Mouse (Mus musculus) lung, postnatal 25 days (tissue): ENCODE data around the gene Pde4a.
A peak's percentile ranks its signal among the peaks of the same experiment; 100 is the strongest.
"Not testable (repeated sequence)": the region's sequence is repeated elsewhere in the genome, so short reads cannot be mapped to it uniquely, and the experiment has no call there.

ENCODE experiments used
- DNase-seq: peaks from one replicate; pipeline ENCODE4 v3.0.0; 2022; ENCODE audit warnings: low spot score

The Pde4a gene

DNA sequence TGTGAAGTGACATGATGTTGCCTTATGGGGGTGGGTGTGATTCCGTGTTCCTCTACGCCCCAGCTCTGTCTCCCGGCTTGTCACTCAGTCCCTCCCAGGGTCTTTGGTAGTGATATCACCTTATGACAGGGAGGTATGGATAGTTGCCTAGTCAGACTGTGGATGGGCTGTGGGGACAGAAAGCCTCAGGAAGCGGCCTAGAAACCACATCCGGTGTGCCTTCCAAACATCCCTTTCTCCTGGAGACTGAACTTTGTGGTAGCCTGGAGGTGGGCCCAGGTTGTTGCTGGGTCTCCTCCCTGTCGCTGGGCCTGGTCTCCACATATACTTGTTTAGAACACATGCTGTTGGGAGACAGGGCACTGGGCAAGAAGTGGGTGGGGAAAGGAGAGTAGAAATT is 17.9 kb downstream of the Pde4a start:
- no peak for DNase-seq

DNA sequence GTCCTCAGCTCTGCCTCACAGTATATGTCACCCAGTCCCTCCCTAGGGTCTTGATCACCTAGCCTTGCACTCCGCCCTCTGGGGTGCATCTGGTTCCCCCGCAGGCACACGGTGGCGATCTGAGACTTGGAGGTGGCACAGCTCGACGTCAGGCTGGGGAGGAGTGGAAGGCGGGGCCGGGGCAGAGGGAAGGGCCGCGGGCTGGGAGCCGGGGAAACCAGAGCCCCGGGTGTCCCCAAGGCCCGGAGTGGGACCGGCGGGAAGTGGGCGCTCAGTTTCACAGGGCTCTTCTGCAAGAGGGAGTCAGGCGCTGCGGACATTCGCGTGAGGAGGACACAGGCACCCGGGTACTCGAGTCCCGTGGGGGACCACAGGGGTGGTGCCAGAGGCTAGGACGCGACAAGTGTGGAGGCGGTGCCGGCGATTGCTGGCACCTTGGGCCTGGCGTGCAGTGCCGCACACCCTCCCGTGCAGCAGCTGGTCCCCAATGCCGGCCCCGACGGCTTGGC is 18.4 kb downstream of the Pde4a start:
- peak; percentile 67 for DNase-seq

DNA sequence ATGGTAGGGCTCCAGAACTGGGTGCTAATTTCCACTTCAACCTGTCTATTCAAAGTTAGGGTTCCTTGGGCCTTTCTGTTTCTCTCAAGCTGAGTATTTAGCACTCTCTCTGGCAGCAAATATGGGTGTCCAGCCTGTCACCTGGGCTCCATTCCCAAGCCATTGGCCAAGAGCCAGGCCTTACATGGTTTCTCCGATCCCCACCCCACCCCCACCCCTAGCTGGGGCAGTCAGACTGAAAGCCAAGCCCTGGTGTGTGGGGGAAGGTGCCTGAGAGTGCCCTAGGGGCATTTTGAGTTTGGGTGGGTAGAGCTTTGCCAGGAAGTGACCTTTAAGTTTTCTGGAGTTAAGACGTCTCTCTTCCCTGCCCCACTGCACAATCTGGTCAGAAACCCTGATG is 19.2 kb downstream of the Pde4a start:
- no peak for DNase-seq

DNA sequence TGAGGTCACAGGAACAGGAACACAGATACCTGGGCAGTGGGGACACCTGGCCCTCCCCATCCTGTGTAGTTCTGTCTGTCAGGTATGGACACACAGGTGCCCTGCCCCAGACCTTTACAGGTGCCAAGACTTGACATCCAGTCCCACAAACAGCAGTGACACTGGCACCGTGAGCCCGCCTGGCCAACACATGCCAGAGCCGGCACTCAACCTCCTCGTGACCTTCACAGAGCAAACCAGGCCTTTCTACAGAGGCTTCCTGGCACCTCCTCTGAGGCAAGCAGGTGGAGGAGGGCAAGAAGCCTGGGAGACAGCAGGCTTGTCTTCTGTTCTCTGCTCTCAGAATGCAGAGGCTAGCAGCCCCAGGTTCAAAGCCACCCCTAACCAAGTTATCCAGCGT is 19.9 kb downstream of the Pde4a start:
- DNase-seq, result no peak

DNA sequence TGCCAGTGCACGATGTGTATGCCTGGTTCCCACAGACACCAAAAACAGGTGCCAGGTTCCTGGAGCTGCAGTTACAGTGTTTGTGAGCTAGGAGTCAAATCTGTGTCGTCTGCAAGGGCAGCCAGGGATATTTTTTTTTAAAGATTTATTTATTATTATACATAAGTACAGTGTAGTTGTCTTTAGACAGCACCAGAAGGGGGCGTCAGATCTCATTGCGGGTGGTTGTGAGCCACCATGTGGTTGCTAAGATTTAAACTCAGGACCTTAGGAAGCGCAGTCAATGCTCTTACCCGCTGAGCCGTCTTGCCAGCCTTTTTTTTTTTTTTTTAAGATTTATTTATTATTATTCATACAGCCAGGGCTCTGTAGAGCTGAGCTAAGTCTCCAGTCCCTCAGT is 24.4 kb downstream of the Pde4a start:
- no peak for DNase-seq

DNA sequence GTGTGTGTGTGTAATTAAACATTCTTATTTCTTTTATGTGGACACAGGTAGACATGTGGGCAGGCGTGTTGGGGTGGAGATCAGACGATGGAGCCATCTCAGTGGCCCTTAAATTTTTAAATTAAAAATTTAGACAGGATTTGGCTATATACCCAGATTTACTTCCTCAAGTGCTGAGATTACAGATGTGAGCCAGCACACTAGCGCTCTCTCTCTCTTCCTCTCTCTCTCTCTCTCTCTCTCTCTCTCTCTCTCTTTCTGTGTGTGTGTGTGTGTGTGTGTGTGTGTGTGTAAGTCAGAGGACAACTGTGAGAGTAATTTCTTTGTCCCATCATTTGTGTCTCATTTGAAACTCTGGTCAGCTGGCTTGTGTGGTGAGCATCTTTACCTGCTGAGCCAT is 25.2 kb downstream of the Pde4a start:
- no peak for DNase-seq

DNA sequence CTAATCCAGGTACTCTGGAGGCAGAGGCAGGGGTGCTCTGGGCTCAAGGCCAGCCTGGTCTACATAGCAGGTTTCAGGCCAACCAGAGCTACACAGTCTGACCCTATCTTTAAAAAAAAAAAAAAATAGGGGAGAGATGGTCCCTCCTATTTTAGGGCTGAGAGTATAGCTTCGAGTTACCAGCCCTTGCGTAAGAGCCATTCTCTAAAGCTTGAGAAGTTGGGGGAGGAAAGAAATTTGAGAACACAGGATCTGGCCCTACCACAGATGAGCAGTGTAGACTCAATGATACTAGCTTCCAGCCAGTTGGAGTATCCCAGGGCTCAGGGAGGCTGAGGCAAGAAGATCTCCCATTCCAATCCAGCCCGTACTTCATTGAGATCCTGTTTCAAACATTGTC is 28.3 kb downstream of the Pde4a start:
- DNase-seq, result no peak

DNA sequence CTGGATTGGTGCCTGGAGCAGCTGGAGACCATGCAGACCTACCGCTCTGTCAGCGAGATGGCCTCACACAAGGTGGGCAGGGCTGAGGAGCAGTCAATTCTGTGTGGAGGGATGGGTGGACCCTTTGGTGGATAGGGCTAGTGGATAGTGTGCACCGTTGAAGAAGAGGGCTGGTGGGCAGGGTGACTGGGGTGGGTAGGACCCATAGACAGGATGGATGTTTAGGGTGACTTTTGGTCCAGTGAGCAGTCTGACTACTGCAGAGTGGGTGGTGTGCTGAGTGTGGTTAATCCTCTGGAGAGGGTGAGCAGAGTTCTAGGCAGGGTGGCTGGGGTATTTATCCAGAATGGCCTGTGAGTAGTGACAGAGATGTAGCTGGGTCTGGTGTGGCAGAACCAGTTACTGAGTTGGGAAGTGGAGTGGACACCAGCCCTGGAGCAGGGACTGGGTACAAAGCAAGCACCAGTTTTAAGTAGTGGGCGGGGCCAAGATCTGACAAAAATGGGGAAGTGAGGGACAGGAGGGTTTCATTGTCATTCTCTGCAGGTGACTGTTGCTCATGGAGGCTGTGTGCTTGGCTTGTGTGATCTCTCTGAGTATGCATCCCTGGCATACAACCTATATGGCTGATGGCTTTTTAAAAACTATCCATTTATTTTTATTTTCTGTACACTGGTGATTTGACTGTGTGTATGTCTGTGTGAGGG is 29.4 kb downstream of the Pde4a start:
- DNase-seq, result no peak

DNA sequence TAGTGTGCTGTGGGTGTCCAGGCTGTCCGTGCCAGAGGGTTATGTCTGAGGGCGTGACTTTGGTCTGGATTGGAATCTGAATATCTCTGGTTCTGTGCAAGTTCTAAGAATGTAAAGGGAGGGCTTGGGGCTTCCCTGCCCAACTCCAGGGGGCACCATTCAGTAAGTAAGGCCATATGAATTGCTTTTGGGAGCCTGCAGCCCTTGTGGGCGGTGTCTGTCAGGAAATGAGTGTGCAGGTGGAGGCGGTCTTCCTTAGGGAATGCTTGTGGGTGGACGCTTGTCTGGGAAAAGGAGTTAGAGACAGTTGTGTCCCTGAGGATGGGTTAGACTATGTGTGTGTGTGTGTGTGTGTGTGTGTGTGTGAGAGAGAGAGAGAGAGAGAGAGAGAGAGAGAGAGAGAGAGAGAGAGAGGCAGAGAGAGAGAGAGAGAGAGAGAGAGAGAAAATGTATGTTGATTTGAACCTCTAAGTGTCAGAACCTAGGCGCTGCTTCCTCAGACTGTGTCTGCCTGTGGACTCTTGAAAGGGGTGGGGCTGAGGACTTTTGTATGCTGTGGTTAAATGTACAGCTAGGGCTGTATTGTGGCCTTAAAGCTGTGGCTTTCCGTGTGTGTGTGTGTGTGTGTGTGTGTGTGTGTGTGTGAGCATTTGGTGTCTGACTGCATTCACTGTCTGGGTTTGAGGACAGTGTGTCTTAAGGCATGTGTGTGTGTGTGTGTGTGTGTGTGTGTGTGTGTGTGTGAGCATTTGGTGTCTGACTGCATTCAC is 30.4 kb downstream of the Pde4a start:
- not testable (repeated sequence) for DNase-seq

DNA sequence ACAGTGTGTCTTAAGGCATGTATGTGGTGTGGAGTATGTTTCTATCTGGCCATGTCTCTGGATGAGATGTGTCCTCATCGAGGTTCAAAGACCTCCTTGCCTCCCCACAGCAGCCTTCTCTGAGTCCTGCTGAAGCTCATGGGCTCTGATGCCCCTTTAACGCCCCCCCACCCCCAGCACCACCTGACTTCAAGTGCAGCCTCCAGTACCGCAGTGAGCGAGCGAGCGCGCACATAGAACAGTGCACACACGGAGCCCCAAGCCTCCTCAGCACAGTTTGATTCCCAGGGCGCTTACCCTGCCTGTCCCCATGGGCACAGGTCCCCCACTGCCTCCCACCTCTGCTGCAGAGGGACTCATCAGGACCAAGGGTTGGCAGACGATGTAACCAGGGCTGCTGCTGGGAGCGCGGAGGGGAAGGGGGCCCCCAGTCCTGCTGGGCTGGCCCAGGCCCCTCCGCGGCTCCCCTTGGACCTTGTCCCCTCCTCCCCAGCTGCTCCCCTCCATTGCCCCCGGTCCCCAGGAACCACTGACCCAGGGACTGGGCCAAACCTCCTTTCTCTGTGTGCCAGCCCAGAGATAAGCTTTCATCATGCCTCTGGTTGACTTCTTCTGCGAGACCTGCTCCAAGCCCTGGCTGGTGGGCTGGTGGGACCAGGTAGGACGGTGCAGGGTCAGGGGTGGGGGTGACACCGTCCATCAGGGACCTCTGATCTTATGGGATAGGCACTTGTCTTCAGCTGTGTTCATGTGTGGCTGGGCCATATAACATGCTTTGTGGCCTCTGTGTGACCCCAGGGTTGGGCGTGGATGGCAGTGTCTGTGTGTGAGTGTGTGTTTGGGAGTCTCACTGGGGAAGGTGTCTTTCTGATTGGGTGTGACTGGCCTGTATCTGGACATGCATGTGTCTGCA is 31.3 kb downstream of the Pde4a start:
- no peak for DNase-seq

DNA sequence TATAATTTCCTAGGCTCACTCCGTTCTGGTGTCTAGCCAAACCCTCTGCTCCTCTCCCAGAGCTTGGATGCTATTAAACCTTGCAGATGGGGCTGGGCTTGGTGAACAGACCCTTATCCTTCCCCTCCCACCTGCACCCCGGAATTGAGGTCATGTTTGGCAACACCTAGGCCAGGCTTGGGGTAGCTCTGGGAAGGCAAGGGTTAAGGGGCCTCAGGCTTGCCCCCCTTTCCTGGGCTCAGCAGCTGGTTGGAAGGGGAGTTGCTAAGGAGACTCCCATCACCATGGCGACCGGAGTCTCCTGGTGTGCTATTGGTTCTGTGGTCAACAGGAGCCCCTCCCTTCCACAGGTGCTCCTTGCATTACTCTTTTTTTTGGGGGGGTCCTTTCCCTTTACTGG is 32.5 kb downstream of the Pde4a start:
- no peak for DNase-seq

DNA sequence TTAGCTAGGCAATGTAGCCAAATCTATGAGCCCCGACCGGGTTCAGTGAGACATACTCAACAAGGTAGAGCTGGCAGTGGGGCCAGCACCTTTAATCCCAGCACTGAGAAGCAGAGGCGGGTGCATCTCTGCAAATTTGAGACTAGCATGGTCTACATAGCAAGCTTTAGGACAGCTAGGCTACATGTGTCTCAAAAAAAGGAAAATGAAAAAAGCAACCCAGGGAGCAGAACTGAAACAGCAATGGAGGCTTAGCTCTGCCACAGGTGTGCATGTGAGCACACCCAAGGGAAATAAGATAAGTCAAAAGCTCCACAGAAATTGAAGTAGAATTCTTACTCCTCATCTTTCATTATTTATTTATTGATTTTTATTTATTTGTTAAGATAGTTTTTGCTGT is 33.4 kb downstream of the Pde4a start:
- DNase-seq, result no peak

DNA sequence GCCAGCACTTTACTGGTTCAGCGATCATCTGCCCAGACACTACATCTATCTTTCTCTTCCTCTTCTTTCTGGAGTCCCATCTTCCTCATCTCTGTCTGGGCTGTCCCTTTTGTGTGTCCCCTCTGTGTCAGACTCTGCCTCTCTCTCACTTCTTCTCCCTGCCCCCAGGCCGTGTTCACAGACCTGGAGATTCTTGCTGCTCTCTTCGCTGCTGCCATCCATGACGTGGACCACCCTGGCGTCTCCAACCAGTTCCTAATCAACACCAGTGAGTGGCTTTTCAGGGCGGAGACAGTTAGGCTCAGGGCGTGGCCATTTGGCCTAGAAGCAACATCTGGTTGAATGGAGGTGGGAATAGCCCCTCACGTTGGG is 38.6 kb downstream of the Pde4a start:
- no peak for DNase-seq

DNA sequence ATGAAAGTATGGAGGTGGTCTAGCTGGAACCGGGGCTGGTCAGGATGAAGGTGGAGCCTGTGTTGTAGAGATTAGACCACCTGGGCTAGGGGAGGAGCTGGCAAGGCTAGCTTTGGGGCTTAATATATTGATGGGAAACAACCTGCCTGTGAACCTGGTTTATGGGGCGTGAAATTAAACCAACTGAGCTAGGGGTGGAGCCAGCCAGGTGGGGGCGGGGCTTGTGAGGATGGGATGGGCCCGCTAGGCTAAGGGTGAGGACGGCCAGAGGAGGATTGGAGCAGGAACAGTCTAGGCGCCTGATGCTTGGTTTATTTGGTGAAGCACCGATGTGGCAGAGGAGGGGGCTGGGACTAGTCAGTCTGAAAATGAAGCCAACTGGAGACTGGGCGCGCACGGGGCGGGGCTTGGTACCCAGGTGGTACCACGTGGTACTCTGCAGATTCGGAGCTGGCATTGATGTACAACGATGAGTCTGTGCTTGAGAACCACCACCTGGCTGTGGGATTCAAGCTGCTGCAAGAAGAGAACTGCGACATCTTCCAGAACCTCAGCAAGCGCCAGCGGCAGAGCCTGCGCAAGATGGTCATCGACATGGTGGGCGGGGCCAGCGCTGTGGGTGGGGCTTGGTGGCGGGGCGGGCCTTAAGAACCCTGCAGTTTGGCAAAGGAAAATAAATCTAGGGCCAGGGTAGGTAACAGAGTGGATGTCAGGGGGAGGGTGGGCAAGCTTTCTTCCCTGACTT is 39.2 kb downstream of the Pde4a start:
- DNase-seq, result no peak

DNA sequence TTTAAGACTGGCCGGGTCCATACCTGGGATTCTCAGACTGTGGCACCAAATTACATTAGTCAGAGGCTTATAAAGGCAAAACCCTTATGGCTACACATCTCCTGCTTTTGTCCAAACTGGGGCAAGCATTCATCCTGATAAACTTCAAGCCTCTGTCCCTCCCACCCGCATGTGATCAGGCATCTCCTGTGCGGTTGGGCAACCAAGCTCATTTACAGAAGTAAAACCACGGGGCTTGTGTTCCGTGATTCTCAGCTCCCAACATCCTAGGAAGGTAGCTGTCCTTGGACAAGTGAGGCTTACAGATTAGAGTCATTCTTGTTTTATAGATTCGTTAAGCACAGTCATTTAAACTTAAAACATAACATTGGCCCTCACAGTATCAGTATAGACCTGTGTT is 41.3 kb downstream of the Pde4a start:
- no peak for DNase-seq

DNA sequence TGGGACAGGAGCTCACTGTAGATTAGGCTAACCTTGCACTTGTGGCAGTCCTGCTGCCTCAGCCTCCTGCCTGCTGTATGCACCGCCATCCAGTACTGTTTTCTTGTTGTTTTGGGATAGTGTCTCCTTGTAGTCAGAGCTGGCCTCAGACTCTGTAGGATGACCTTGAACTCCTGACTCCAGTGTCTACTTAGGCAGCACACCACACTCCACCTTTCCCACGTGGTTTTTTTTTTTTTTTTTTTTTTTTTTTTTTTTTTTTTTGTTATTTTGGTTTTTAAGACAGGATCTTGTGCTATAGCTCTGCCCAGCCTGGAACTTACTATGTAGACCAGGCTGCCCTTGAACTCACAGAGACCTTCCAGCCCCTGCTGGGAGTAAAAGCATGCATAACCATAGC is 43.1 kb downstream of the Pde4a start:
- DNase-seq, result no peak

DNA sequence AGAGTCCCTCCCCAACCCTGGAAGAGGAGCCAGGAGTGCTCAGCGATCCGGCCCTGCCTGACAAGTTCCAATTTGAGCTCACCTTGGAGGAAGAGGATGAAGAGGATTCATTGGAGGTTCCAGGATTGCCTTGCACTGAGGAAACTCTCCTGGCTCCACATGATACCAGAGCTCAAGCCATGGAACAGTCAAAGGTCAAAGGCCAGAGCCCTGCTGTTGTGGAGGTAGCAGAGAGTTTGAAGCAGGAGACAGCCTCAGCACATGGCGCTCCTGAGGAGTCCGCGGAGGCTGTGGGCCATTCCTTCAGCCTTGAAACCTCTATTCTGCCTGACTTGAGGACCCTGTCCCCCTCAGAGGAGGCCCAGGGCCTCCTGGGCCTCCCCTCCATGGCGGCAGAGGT is 45.3 kb downstream of the Pde4a start:
- DNase-seq, result no peak

DNA sequence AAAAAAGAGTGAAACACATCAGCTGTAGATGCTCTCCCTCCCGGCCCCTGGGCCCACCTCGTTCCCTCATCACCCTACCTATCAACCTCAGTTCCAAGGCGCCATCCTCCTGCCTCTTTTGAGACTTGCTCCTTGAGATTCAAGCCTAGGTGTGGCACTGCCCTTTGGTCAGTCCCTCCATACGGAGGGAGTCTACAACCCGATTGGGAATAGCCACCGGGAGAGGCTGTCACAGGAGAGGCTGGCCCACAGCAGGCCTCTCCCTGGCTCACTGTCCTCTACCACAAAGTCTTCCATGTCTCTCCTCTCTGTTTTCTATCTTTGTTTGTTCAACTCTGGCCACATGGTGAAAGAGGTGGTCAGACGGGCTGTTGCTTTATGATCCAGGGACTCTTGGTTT is 46.1 kb downstream of the Pde4a start:
- DNase-seq, result no peak

DNA sequence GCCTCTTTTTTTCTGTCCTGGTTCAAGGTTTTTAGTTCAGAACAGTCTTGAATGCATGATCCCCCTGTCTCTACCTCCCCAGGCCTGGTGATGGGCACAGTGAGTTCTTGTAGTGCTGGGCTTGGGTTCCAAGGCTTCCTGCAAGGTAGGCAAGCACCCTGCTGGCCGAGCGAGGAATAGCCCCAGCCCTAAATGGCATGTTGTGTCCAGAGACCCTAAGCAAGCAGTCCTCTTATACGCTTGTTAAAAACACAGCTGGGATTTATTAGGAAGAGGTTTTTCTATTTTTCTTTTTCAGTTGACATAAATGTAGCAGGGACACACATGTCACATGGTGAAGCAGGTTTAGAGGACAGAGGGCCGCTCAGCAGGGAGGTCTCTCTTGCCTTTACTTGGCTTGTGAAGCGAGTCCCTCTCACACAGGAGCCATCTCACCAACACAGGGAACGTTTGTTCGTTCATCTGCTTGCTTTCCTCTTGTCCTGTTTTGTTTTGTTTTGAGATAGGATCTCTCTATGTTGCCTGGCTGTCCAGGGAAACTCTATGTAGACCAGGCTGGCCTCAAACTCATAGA is 48.2 kb downstream of the Pde4a start:
- no peak for DNase-seq

DNA sequence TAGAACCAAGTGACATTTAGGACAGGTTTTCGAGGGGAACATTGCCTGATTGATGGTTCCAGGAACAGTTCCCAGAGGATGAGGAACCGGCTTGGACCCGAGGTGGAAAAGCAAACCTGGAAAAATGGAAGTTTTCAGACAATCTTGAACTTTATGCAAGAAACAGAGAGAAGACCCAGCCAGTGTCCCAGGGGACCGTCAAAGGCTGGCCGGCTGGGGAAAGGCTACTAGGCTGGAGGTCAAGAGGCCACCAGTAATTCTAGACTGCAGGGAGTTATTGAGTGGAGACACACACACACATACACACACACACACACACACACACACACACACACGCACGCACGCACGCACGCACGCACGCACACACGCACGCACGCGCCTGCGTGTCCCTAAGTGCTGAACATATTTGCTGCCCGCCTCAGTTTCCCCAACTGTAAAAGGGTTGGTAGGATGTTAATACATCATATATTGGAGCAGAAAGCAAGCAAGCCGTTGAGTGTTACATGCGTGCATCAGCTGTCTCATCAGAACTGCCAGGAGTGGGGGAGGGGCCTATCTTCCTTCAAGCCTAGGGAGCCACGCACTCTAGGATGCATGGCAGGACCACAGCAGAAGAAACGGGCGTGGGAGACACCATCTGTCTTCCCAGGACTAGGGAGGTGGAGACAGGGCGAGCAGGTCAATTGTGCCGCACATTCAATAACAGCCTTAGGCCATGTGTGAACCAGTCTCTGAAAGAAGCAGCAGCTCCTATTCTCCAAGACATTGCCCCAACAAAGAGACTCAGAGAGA is 50.7 kb downstream of the Pde4a start:
- no peak for DNase-seq

DNA sequence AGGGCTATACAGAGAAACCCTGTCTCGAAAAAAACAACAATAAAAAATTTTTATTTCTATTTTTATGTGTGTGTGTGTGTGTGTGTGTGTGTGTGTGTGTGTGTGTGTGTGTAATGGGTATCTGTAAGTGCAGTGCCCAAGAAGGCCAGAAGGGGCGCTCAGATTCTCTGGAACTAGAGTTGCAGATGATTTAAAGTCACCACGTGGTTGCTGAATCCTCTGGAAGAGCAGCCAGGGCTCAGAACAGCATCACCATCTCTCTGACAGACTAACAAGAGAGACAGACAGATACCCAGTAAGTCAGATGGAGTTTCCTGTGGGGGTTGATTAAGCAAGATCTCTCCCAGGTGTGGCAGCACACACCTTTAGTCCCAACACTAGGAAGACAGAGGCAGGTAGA is 54.3 kb downstream of the Pde4a start:
- no peak for DNase-seq
